Mouse (Mus musculus) heart, postnatal 36 days (tissue): ENCODE measurements around the gene Gzmm. TPM values are rescaled to one million over a fixed set of nuclear protein-coding genes. Genes with fewer than 3 reads are reported as not detected.

ENCODE experiments used
- DNase-seq, 2 experiments: peaks; one replicate each; pipeline ENCODE4 v3.0.0; 2021 to 2022
- intact Hi-C: fragments of 180-260 bp; cut with DNase I; formaldehyde crosslinking; loops from one replicate; pipeline ENCODE4 v1.15.1; 2025
- total RNA-seq, 2 experiments: library from RNA; stranded (reverse); gene quantifications; 2 replicates each; pipeline ENCODE4 v1.2.3; 2021

Gene Gzmm
- total RNA-seq = 1 to 10 TPM; 6.5 to 8.4 TPM

- intact Hi-C loops = no loop called here
- DNase-seq = no peak
Observed at GRCm38 (mm10) chr10:79688720-79689119, at the start of gene Gzmm. Gzmm (plus strand) TSS chr10:79689020.

DNA sequence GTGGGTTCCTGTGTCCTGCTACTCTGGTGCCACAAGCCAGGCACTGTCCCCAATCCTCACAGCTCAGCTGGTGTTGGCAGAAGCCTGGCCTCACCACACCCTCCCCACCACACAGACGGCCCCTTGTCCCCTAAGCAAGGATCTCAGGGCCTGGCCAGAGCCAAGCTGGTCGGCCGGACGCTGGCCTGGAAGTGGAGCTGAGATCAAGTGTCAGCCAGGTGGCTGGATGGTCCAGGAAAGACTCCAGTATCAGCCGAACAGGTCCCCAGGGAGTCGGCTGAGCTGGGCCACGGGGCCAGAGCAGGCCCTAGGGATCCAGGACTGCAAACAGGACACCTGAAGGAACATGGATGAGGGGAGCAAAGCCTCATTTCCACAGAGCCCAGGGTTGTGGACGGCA, 43.1 kb upstream of the Gzmm start, which contains the start of gene Odf3l2:
Gene Odf3l2, minus strand, starts transcription at position 28 of the 400 bp plus-strand sequence.
- no peak for DNase-seq
- intact Hi-C loops = no loop called here

GRCm38 (mm10) chr10:79649070-79649751, 39.6 kb upstream of the Gzmm start:
- peak; percentile 70 to 75 for DNase-seq

GRCm38 (mm10) chr10:79652789-79653188, 36.0 kb upstream of the Gzmm start:
- DNase-seq = peak; percentile 11 to 16
- intact Hi-C loops = no loop called here

More at GRCm38 (mm10) chr10:79649070-79649751, 39.6 kb upstream of the Gzmm start:
- intact Hi-C loops = loop anchor here (1.0 kb wide), 1 partner anchor 54 kb away; no protein-coding TSS in a partner anchor

- no peak for DNase-seq
- intact Hi-C loops = no loop called here
Observed at GRCm38 (mm10) chr10:79654946-79655395, 33.8 kb upstream of the Gzmm start.

- intact Hi-C loops = no loop called here
Observed at GRCm38 (mm10) chr10:79658829-79659228, 30.0 kb upstream of the Gzmm start.

DNA sequence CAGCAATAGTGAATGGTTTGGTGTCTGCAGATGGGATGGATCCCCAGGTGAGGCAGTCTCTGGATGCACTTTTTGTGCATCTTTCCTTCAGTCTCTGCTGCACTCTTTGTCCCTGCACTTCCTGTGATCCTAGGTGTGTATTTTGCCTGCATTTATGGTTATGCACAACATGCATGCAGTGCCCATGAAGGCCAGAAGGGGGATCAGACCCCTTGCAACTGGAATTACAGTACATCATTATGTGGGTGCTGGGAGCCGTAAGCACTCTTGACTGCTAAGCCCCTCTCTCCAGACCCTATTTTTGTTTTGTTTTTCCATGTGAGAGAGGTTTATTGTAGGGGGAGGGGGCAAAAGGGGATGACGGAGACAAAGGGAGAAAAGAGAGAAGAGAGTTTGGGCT, 28.5 kb upstream of the Gzmm start:
- no peak for DNase-seq
- intact Hi-C loops = no loop called here

More at GRCm38 (mm10) chr10:79658829-79659228, 30.0 kb upstream of the Gzmm start:
- no peak for DNase-seq

- no peak for DNase-seq
- intact Hi-C loops = no loop called here
Observed at GRCm38 (mm10) chr10:79661861-79662260, 27.0 kb upstream of the Gzmm start.

DNA sequence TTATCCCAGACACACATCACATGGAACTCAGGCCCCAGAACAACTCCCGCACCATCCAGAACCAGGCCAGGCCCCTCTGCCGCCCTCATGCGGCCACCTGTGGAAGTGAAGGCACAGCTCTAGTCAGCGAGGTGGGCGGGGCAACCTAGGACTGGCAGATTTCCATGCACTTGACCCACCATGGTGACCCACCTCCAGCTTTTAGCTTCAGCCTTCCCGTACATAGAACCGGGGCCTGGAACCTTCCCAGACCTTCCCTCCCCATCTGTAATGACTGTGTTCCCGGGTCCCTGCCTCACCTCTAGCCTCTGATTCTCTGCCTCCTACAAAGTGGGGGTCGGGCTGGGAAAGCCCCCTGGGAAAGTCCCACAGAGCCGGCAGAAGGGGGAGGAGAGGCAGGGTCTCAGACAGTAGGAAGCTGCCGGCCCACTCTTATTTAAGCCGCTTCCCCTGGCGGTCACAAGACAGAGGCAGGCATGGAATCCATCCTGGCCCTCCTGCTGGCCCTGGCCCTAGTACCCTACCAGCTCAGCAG, 24.6 kb upstream of the Gzmm start, which contains the start of gene Madcam1:
Gene Madcam1, plus strand, starts transcription at position 429 of the 535 bp plus-strand sequence.
- peak; percentile 61 to 74 for DNase-seq
- intact Hi-C loops = loop anchor here (1.0 kb wide), 1 partner anchor 69 kb away; no protein-coding TSS in a partner anchor

DNA sequence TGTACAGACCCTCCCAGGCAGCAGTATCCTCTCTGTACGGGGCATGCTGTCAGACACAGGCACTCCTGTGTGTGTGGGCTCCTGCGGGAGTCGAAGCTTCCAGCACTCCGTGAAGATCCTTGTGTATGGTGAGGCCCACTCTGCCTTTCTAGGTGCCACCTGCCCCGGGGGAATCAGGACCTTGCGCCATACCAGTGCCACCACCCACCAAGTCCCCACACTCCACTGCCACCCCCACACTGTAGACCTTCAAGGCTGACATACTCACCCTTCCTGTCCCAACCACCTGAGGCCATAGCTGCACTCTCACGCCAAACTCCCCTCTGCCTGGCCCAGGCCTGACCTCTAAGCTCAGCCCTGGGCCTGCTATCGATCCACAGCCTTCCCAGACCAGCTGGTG, 23.8 kb upstream of the Gzmm start:
- DNase-seq = no peak
- intact Hi-C loops = no loop called here

DNA sequence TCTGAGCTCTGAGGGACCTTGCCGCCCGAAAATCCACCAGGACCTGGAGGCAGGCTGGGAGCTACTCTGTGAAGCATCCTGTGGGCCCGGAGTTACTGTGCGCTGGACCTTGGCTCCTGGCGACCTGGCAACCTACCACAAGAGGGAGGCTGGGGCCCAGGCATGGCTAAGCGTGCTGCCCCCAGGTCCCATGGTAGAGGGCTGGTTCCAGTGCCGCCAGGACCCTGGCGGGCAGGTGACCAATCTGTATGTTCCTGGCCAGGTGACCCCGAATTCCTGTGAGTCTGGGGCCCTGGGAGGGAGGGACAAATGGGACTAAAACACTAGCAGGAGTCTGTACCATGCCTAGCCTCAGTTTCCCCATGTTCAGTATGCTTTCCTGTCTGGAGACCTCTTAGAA, 22.3 kb upstream of the Gzmm start:
- intact Hi-C loops = no loop called here
- no peak for DNase-seq

DNA sequence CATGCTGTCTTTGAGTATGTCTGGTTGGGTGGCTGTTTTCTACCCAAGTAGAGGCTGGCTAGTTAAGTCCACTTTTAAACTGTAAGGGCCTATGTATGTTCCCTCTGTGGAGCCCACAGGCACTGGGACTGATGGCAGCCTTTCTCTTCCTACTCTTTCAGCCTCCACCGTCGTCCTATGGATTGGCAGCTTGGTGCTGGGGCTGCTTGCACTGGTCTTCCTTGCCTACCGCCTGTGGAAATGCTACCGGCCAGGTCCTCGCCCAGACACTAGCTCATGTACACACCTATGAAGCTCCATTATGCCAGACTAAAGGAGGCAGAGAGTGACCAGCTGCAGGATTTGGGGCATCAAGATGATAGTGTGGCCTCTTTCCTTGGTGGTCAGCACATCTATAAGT, 20.7 kb upstream of the Gzmm start:
- intact Hi-C loops = loop anchor here (1.0 kb wide), 1 partner anchor 73 kb away; no protein-coding TSS in a partner anchor
- no peak for DNase-seq

DNA sequence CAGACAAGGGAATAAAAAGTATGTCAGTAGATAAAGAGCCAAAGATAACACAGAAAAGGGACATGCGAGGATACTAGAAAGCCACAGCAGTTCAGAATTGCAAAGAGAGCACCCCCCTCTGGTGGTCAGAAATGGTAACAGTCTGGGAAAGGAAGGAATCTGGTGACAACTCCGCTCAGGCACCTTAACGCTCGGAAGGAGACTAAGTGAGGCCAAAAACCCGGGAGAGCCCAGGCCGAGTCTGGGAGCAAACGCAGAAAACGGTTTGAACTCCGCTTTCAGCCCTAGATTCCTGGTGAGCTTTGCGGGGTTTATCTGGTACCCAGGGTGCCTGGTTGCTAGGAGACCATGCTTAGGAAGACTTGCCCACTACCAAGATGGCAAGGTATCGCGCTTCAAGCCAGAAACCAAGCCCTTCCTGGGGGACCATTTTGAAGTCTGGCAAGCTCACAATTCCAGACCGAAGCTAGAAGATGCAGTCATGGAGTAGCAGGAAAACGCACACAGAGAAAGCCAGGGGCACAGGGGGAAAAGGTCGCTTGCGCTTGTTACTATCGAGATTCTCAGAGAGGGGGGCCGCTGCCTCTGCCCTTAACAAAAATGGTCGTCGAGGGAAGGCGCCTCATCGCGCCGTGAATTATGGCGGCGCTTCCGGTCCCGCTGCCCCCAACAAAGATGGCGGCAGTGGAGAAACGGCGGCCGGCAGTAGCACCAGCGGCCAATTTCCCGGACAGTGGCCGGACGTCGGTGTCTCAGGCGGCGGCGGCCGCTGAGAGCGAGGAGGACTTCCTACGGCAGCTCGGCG, 19.8 kb upstream of the Gzmm start, which contains the start of gene Tpgs1:
Gene Tpgs1, plus strand, starts transcription at position 599 of the 805 bp plus-strand sequence.
- intact Hi-C loops = loop anchor here (1.0 kb wide), 1 partner anchor 74 kb away; no protein-coding TSS in a partner anchor
- peak; percentile 90 to 95 for DNase-seq

DNA sequence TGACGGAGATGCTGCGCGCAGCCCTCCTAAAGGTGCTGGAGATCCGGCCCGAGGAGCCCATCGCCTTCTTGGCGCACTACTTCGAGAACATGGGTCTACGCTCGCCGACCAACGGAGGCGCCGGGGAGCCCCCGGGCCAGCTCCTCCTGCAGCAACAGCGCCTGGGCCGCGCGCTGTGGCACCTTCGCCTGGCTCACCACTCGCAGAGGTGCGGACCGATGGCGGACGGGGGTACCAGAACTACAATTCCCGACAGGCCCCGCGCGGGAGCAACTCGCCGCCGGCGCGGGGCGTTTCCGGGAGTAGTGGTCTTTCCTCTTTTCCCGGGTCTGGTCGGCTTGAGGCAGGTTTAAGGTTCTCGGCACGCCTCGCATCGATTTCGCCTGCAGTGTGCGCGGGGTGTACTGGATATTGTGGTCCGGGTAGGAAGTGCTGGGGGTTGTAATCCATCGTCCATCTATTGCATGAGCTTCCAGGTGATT, 19.2 kb upstream of the Gzmm start:
- intact Hi-C loops = no loop called here
- peak in 1 of 2 experiments; percentile 76 for DNase-seq

DNA sequence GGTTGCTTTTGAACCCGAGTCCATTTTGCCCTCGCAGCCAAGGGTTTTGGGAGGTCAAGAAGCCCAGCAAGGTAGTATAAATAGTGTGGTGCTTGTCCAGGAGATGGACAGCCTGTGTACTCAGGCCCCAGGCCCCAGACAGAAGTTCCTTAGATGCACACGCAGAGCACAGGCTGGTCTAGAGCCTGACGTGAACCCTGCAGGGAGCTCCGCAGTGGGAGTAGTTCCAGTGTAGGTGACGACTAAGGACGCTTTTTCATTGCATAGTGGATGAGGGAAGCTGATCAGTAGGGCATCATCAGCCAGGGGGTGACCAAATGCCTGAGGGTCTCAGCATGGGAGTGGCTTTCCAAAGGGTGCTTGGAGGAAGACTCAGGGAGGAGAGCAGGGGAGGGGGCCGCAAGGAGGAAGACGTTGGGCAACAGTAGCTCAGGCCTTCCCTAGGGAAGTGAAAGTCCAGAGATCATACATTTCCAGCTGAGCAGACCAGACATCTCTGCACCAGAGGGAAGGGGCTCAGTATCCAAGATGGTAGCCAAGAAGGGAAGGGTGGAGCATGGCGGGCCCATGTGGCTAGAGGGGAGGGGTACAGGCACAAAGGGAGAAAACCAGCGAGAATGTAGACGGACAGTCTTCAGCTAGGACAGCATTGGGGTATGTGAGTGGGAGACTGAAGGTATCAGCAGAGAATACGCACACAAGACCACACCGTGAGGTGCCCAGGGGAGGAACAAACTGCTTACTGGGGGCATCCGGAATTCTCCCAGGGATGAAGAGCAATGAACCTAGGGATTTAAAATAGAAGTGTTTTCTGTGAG, 18.5 kb upstream of the Gzmm start:
- intact Hi-C loops = no loop called here
- no peak for DNase-seq

DNA sequence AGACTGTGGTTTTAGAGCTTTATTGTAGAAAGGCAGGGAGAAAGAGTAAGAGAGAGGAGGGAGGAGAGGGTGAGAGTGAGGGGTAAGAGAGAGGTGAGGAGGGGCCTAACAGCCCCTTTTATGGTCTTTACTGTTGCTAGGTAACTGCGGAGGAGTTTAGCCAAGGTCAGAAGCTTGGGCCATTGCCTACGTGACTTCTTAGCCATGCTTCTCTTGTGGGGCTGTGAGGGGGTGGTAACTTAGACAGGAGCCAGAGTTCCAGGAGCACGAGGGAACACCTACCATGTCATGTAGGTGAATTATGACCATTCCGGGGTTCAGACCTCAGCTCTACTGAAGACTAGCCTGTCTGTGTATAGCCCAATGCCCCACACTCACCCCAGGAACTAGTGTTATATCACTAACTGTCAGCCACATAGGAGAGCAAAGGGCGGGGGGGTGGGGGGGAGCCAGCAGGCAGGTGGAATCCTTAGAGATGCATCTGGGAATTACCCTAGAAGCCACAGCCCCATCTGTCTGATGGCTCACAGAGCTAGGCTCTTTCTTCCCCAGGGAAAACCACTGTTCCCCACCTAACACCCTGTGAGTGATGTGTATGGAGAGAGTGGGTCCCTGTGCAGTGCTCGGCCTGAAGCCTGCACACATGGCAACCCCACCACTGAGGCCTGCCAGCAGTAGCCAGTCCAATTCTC, 17.3 kb upstream of the Gzmm start:
- DNase-seq = no peak
- intact Hi-C loops = no loop called here

DNA sequence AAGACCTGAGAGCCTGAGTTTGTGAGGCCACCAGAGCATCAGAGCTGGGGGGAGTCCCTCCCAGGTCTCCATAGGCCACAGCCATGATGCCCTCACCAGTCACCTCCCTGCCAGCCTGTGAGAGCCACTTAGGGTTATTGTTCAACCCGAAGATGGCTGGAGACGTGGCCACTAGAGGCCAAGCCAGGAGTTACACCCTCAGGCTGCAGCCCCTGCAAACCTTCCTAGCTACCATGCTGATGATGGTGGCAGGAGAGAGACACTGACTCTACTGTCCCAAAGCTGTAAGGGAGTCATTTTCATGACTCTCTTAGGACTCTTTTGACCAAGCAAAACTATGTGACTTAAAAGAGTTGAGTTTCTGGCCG, 16.7 kb upstream of the Gzmm start:
- intact Hi-C loops = no loop called here
- DNase-seq = no peak

- no peak for DNase-seq
- intact Hi-C loops = no loop called here
Observed at GRCm38 (mm10) chr10:79673054-79673453, 15.8 kb upstream of the Gzmm start.

GRCm38 (mm10) chr10:79675346-79676035, 13.3 kb upstream of the Gzmm start:
- no peak for DNase-seq
- intact Hi-C loops = no loop called here
